Mouse (Mus musculus) liver, embryonic 15.5 days (tissue): ENCODE measurements around the gene Btbd9. TPM values are rescaled to one million over a fixed set of nuclear protein-coding genes. Genes with fewer than 3 reads are reported as not detected.

ENCODE experiments used
- ATAC-seq: fragments of 200-750 bp; cut with Nextera tagmentation; 2 replicates; pipeline ENCODE4 v1.8.0; 2017; ENCODE audit warnings: moderate number of reproducible peaks, mild to moderate bottlenecking, moderate library complexity; ENCODE audit not compliant: insufficient read depth
- H3K27ac ChIP-seq: fragments of 300-500 bp; sonication (generic); replicated peaks from 2 replicates; pipeline ENCODE4 v1.5.1; 2015; ENCODE audit warnings: mild to moderate bottlenecking, inconsistent platforms
- H3K27me3 ChIP-seq: fragments of 300-500 bp; sonication (generic); 2 replicates; pipeline ENCODE4 v1.6.1; 2015; ENCODE audit warnings: mild to moderate bottlenecking, inconsistent platforms
- H3K36me3 ChIP-seq: fragments of 300-500 bp; sonication (generic); replicated peaks from 2 replicates; pipeline ENCODE4 v1.6.1; 2015; ENCODE audit warnings: moderate library complexity, mild to moderate bottlenecking, inconsistent platforms
- H3K4me1 ChIP-seq: fragments of 300-500 bp; sonication (generic); replicated peaks from 2 replicates; pipeline ENCODE4 v1.6.1; 2015; ENCODE audit warnings: inconsistent platforms
- H3K4me2 ChIP-seq: fragments of 300-500 bp; sonication (generic); 2 replicates; pipeline ENCODE4 v1.6.1; 2015; ENCODE audit warnings: moderate library complexity, mild to moderate bottlenecking, inconsistent platforms
- H3K4me3 ChIP-seq: fragments of 300-500 bp; sonication (generic); replicated peaks from 2 replicates; pipeline ENCODE4 v1.5.1; 2015; ENCODE audit warnings: mild to moderate bottlenecking, inconsistent platforms
- H3K9ac ChIP-seq: fragments of 300-500 bp; sonication (generic); 2 replicates; pipeline ENCODE4 v1.6.1; 2015; ENCODE audit warnings: moderate library complexity, mild to moderate bottlenecking, inconsistent platforms
- H3K9me3 ChIP-seq: fragments of 300-500 bp; sonication (generic); replicated peaks from 2 replicates; pipeline ENCODE4 v1.6.1; 2016; ENCODE audit warnings: inconsistent platforms
- WGBS: fragments of 180-500 bp; shearing (Covaris S2); methylation state at CpG from one replicate; pipeline ENCODE4 v1.1.7; 2015; ENCODE audit warnings: mixed read lengths; ENCODE audit not compliant: insufficient replicate concordance; 5-methylcytosine and 5-hydroxymethylcytosine counted together
- polyA plus RNA-seq: library from polyadenylated mRNA; unstranded; fragments of >200 nt; fragmentation: Nextera tagmentation; extraction: Ambion mirVana; gene quantifications from 2 replicates; pipeline ENCODE4 v1.2.1, GENCODE M21; 2015

The Btbd9 gene
- polyA plus RNA-seq, 1 experiment from 2014 or later: 12.2 TPM

- Histone ChIP-seq H3K4me1 (no peaks in the 10 kb centered on the region), H3K27ac (no peak overlapping the region), H3K9me3 (no peaks in the 10 kb centered on the region), H3K9ac (no peak overlapping the region), H3K4me2 (no peak overlapping the region), H3K36me3 (no peaks in the 10 kb centered on the region), H3K4me3 (no peak overlapping the region), H3K27me3 (no peaks in the 10 kb centered on the region)
- no peak for ATAC-seq
- WGBS: 72% methylated on average over 2 of the region's 2 CpGs
Measured at GRCm38 (mm10) chr17:30301338-30301737, 274.9 kb downstream of the Btbd9 start.

GRCm38 (mm10) chr17:30297432-30297831, 278.9 kb downstream of the Btbd9 start:
- no peak overlapping the region for H3K27ac ChIP-seq
- 80% methylated on average over 8 of the region's 8 CpGs for WGBS
- no peaks in the 10 kb centered on the region for H3K27me3 ChIP-seq
- no peak overlapping the region for H3K9ac ChIP-seq
- no peaks in the 10 kb centered on the region for H3K36me3 ChIP-seq
- ATAC-seq: no peak
- no peaks in the 10 kb centered on the region for H3K4me1 ChIP-seq
- H3K4me2 ChIP-seq: no peak overlapping the region
- no peak overlapping the region for H3K4me3 ChIP-seq
- H3K9me3 ChIP-seq: no peaks in the 10 kb centered on the region

DNA sequence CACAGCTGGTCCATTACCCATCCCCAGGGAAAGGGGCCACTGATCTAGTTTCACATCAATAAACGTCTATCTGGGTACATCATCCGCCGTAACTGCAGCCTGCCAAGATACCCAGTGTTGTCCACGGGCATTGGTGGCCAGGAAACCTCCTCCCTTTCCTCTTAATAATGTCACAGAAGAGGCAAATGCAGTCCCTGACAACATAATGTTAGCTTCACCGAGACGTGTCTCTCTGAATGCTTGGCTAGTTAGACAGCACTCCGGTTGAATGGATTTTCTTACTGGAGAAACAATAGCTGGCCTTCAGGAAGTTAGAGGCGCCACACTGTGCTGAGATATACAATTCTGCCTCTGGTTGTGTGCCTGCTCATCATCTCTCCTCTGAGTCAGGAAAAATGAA, 280.2 kb downstream of the Btbd9 start:
- Histone ChIP-seq H3K4me1 (no peaks in the 10 kb centered on the region), H3K9ac (no peak overlapping the region), H3K4me3 (no peak overlapping the region), H3K27me3 (no peaks in the 10 kb centered on the region), H3K27ac (no peak overlapping the region), H3K9me3 (no peaks in the 10 kb centered on the region), H3K4me2 (no peak overlapping the region), H3K36me3 (no peaks in the 10 kb centered on the region)
- whole genome bisulfite sequencing: 65% methylated on average over 8 of the region's 8 CpGs
- ATAC-seq: no peak

GRCm38 (mm10) chr17:30292666-30293065, 283.6 kb downstream of the Btbd9 start:
- Histone ChIP-seq H3K36me3 (no peaks in the 10 kb centered on the region), H3K4me2 (no peak overlapping the region), H3K9me3 (no peaks in the 10 kb centered on the region), H3K9ac (no peak overlapping the region), H3K4me1 (no peaks in the 10 kb centered on the region), H3K27ac (no peak overlapping the region), H3K4me3 (no peak overlapping the region), H3K27me3 (no peaks in the 10 kb centered on the region)
- WGBS: 69% methylated on average over 6 of the region's 6 CpGs
- no peak for ATAC-seq

- H3K36me3 ChIP-seq: no peaks in the 10 kb centered on the region
- H3K27ac ChIP-seq: no peak overlapping the region
- 74% methylated on average over 2 of the region's 2 CpGs for WGBS
- no peak overlapping the region for H3K4me2 ChIP-seq
- H3K4me1 ChIP-seq: peaks cover 2% of the 10 kb centered on the region; the same call in 1 of the 2 replicates
- no peaks in the 10 kb centered on the region for H3K27me3 ChIP-seq
- no peak overlapping the region for H3K4me3 ChIP-seq
- no peak overlapping the region for H3K9ac ChIP-seq
- no peak for ATAC-seq
- H3K9me3 ChIP-seq: no peaks in the 10 kb centered on the region
Measured at GRCm38 (mm10) chr17:30285641-30286040, 290.6 kb downstream of the Btbd9 start.

DNA sequence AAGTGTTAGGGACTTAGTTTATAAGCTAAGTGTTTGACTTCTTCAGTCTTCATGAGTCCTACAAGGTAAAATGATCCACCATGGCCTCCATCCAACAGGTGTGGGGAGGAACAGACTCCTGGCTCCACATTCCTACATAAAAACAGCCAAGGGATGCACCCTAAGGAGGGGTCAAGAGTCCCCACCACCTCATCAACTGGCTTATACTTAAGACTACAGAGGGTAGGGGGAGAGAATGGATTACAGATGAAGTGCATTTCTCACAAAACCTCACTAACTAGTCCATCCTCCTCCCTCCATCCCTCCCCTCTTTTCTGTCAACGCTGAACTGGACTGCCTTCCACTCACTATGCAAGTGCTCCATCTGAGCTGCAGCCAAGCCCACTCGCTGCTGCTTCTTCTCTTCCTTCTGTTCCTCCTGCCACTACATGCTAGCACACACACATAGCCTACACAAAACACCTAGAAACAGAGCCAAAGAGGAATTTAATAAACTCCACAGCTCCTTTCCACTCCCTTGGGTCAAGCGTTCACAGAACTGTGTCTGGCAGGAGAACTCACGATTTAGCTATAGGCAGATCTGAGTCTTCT, 292.7 kb downstream of the Btbd9 start:
- H3K4me3 ChIP-seq: no peak overlapping the region
- peaks cover 9% of the 10 kb centered on the region for H3K4me1 ChIP-seq
- no peaks in the 10 kb centered on the region for H3K36me3 ChIP-seq
- no peak for ATAC-seq
- H3K27ac ChIP-seq: no peak overlapping the region
- no peak overlapping the region for H3K9ac ChIP-seq
- H3K4me2 ChIP-seq: no peak overlapping the region
- no peaks in the 10 kb centered on the region for H3K9me3 ChIP-seq
- WGBS: 70% methylated on average over 4 of the region's 4 CpGs
- H3K27me3 ChIP-seq: no peaks in the 10 kb centered on the region

- no peaks in the 10 kb centered on the region for H3K9me3 ChIP-seq
Measured at GRCm38 (mm10) chr17:30283001-30283400, 293.3 kb downstream of the Btbd9 start.

GRCm38 (mm10) chr17:30280323-30281118, 295.8 kb downstream of the Btbd9 start:
- no peaks in the 10 kb centered on the region for H3K27me3 ChIP-seq
- H3K27ac ChIP-seq: no peak overlapping the region; the same call in 1 of the 2 replicates
- no peak overlapping the region for H3K4me3 ChIP-seq
- peak overlapping the region; percentile 30 for H3K4me2 ChIP-seq
- H3K4me1 ChIP-seq: peaks cover 9% of the 10 kb centered on the region
- no peak overlapping the region for H3K9ac ChIP-seq
- ATAC-seq: no peak
- H3K36me3 ChIP-seq: no peaks in the 10 kb centered on the region
- H3K9me3 ChIP-seq: no peaks in the 10 kb centered on the region
- WGBS: 20% methylated on average over 7 of the region's 7 CpGs

More at GRCm38 (mm10) chr17:30283001-30283400, 293.3 kb downstream of the Btbd9 start:
- no peak overlapping the region for H3K4me2 ChIP-seq
- H3K9ac ChIP-seq: no peak overlapping the region
- no peak for ATAC-seq
- no peak overlapping the region for H3K4me3 ChIP-seq
- H3K27ac ChIP-seq: no peak overlapping the region
- no peaks in the 10 kb centered on the region for H3K27me3 ChIP-seq
- no peaks in the 10 kb centered on the region for H3K36me3 ChIP-seq
- peaks cover 9% of the 10 kb centered on the region for H3K4me1 ChIP-seq

GRCm38 (mm10) chr17:30279684-30280083, 296.6 kb downstream of the Btbd9 start:
- H3K9ac ChIP-seq: no peak overlapping the region
- 61% methylated on average over 5 of the region's 5 CpGs for WGBS
- no peak overlapping the region for H3K4me3 ChIP-seq
- H3K27ac ChIP-seq: no peak overlapping the region
- H3K27me3 ChIP-seq: no peaks in the 10 kb centered on the region
- H3K4me2 ChIP-seq: no peak overlapping the region
- H3K4me1 ChIP-seq: peaks cover 9% of the 10 kb centered on the region
- no peaks in the 10 kb centered on the region for H3K36me3 ChIP-seq
- ATAC-seq: no peak
- H3K9me3 ChIP-seq: no peaks in the 10 kb centered on the region

DNA sequence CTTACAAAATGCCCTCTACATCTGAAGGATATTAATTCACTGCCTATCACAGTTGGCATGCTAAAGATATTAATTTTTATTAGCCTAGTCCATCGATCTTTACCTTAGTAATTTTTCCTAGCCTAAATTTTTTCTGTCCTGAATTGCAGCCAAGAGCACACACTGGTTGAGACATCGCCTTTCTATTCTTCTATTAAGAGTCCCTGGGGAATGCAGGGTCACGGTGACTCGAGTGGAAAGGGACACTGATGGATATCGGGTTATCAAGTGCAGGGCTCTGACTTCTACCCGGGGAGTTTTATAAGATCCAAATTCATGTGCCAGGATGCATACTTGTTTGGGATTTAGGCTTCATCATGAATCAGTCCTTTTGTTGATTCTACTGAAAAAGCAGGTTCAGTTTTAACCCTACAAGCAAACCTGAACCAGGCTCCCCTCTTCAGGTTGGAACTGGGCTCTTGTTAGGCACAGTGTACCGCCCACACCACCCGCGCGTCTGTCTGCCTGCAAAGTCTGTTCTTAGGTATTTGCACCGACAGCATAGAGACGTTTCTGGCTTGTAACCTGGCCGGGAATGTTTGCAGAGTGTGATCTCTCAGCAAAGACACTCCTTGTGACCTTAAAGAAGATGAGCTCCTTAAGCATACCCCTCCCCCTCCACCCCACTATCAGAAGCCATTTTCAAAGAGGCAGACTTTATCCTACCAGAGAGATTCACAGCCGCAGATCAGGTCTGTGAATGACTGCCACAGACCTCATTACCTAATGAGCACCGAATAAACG, 297.5 kb downstream of the Btbd9 start:
- no peak for ATAC-seq
- peaks cover 9% of the 10 kb centered on the region for H3K4me1 ChIP-seq

DNA sequence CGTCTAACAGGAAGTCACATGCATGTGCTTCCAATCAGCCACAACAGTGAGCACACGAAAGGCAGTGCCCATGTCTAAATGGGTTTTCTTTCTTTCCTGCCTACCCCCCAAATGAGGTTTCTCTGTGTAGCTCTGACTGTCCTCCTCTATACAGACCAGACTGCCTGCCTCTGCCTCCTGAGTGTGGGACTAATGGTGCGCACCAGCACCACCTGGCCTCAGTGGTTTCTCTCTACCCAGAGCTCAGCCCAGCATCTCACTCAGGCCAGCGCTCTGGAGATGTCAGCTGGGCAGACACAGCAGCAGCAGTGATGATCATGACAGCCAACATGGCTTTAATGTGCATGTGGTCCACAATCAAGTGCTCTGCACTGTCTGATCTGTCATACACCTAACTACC, 299.8 kb downstream of the Btbd9 start:
- Histone ChIP-seq H3K36me3 (no peaks in the 10 kb centered on the region), H3K4me1 (peaks cover 9% of the 10 kb centered on the region), H3K27ac (no peak overlapping the region), H3K9me3 (no peaks in the 10 kb centered on the region), H3K27me3 (no peaks in the 10 kb centered on the region), H3K4me3 (no peak overlapping the region), H3K4me2 (no peak overlapping the region), H3K9ac (no peak overlapping the region)
- no peak for ATAC-seq
- 65% methylated on average over 4 of the region's 4 CpGs for WGBS

More for the DNA sequence above, 297.5 kb downstream of the Btbd9 start:
- 65% methylated on average over 16 of the region's 16 CpGs for WGBS
- Histone ChIP-seq H3K4me3 (no peak overlapping the region), H3K9ac (no peak overlapping the region), H3K4me2 (no peak overlapping the region), H3K9me3 (no peaks in the 10 kb centered on the region), H3K27me3 (no peaks in the 10 kb centered on the region), H3K36me3 (no peaks in the 10 kb centered on the region), H3K27ac (no peak overlapping the region)
